Mouse (Mus musculus) layer of hippocampus, adult 9-10 months (tissue): ENCODE data around the gene Ppp4c.
"Not testable (repeated sequence)": the region's sequence is repeated elsewhere in the genome, so short reads cannot be mapped to it uniquely, and the experiment has no call there.

Source experiments
- DNase-seq: peaks from one replicate; pipeline ENCODE4 v3.0.0; 2022; ENCODE audit warnings: low spot score

The Ppp4c gene

GRCm38 (mm10) chr7:126781661-126782370 is 10.5 kb downstream of the Ppp4c start:
- DNase-seq: no peak

- DNase-seq: no peak
These were observed 11.2 kb downstream of the Ppp4c start, which contains the start of gene Tbx6 for GRCm38 (mm10) chr7:126780971-126781635. Tbx6 (plus strand) TSS chr7:126781483.

- DNase-seq: no peak
These were observed 12.0 kb downstream of the Ppp4c start for GRCm38 (mm10) chr7:126779983-126780970.

- DNase-seq: not testable (repeated sequence)
These were observed 13.2 kb downstream of the Ppp4c start for GRCm38 (mm10) chr7:126779101-126779500.

- DNase-seq: no peak
These were observed 14.1 kb downstream of the Ppp4c start for GRCm38 (mm10) chr7:126778147-126778546.

- no peak for DNase-seq
These were observed 14.8 kb downstream of the Ppp4c start for GRCm38 (mm10) chr7:126777476-126777875.

GRCm38 (mm10) chr7:126776598-126777057 is 15.7 kb downstream of the Ppp4c start, which contains the start of gene Ypel3:
Ypel3 (plus strand) TSS chr7:126776955.
- no peak for DNase-seq

- no peak for DNase-seq
These were observed 16.4 kb downstream of the Ppp4c start for GRCm38 (mm10) chr7:126775978-126776234.

- DNase-seq: no peak
These were observed 16.9 kb downstream of the Ppp4c start for GRCm38 (mm10) chr7:126775185-126775977.

- DNase-seq: no peak
These were observed 17.8 kb downstream of the Ppp4c start for GRCm38 (mm10) chr7:126774463-126774862.

GRCm38 (mm10) chr7:126773351-126773750 is 18.9 kb downstream of the Ppp4c start:
- no peak for DNase-seq

- DNase-seq: no peak
These were observed 21.5 kb downstream of the Ppp4c start for GRCm38 (mm10) chr7:126770784-126771183.

GRCm38 (mm10) chr7:126767001-126767400 is 25.3 kb downstream of the Ppp4c start:
- DNase-seq: no peak

GRCm38 (mm10) chr7:126766201-126766600 is 26.1 kb downstream of the Ppp4c start, which contains the start of gene Gdpd3:
Gdpd3 (plus strand) TSS chr7:126766334.
- no peak for DNase-seq

- no peak for DNase-seq
These were observed 26.8 kb downstream of the Ppp4c start for GRCm38 (mm10) chr7:126765540-126765939.

GRCm38 (mm10) chr7:126762471-126763008 is 29.8 kb downstream of the Ppp4c start:
- no peak for DNase-seq

GRCm38 (mm10) chr7:126761529-126762067 is 30.7 kb downstream of the Ppp4c start:
- no peak for DNase-seq

GRCm38 (mm10) chr7:126760956-126761355 is 31.3 kb downstream of the Ppp4c start:
- DNase-seq: no peak

- no peak for DNase-seq
These were observed 31.9 kb downstream of the Ppp4c start for GRCm38 (mm10) chr7:126760391-126760802.

- DNase-seq: no peak
These were observed 32.5 kb downstream of the Ppp4c start for GRCm38 (mm10) chr7:126759672-126760390.
